Mouse (Mus musculus) testis, adult 2 months (tissue): Measurements from ENCODE around the gene Efcab12. TPM values are rescaled to one million over a fixed set of nuclear protein-coding genes. Genes with fewer than 3 reads are reported as not detected.

Experiments
- H3K27ac ChIP-seq: fragments of 200-500 bp; 2 replicates; pipeline ENCODE4 v1.5.1; 2012; ENCODE audit warnings: low read depth, low read length; ENCODE audit not compliant: control insufficient read depth, insufficient read depth
- H3K27me3 ChIP-seq: fragments of 200-500 bp; 2 replicates; pipeline ENCODE4 v1.6.1; 2012; ENCODE audit warnings: mild to moderate bottlenecking, low read length, moderate library complexity; ENCODE audit not compliant: control insufficient read depth, insufficient read depth
- H3K36me3 ChIP-seq: fragments of 200-500 bp; 2 replicates; pipeline ENCODE4 v1.6.1; 2012; ENCODE audit warnings: mild to moderate bottlenecking, low read length; ENCODE audit not compliant: control insufficient read depth, insufficient read depth
- H3K4me1 ChIP-seq: fragments of 200-500 bp; 2 replicates; pipeline ENCODE4 v1.6.1; 2012; ENCODE audit warnings: low read length; ENCODE audit not compliant: control insufficient read depth, insufficient read depth
- H3K4me3 ChIP-seq: fragments of 200-500 bp; 2 replicates; pipeline ENCODE4 v1.5.1; 2012; ENCODE audit warnings: low read depth, mild to moderate bottlenecking, low read length, moderate library complexity, mixed read lengths; ENCODE audit not compliant: control insufficient read depth
- CTCF ChIP-seq: fragments of 200-500 bp; IDR thresholded peaks from 2 replicates; pipeline ENCODE4 v1.5.1; 2012; ENCODE audit warnings: low read depth, mild to moderate bottlenecking, inconsistent platforms, low read length, moderate library complexity; ENCODE audit not compliant: control insufficient read depth, insufficient read depth, insufficient replicate concordance
- POLR2A ChIP-seq: fragments of 200-500 bp; IDR thresholded peaks from 2 replicates; pipeline ENCODE4 v1.6.1; 2012; ENCODE audit warnings: low read depth, mild to moderate bottlenecking, inconsistent platforms, low read length, moderate library complexity; ENCODE audit not compliant: control insufficient read depth
- polyA plus RNA-seq: library from polyadenylated mRNA; depleted of rRNA; stranded (reverse); fragments of >200 nt; gene quantifications from 2 replicates; pipeline ENCODE4 v1.2.3, GENCODE M21; 2012

Gene Efcab12
- polyA plus RNA-seq, 1 experiment: 26.2 TPM

DNA sequence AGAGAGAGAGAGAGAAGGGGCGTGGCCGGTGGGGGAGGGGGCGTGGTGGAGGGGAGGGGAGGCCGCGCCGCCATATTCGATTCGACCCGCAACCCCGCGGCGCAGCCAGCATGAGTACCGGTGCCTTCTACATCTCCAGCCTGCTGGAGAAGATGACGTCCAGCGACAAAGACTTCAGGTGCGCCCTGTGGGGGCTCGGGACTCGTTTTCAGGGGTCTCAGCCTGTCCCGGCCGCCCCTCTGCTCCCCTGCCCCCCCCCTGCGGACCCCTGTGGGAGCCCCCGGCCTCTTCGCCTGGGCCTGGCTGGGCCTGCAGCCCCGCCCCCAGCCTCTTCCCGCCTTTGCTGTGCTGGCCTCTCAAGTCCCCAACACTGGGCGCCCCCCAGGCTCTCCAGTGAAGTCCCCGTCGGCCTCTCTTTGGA, 63.7 kb downstream of the Efcab12 start, which contains the start of gene Cand2:
Gene Cand2 (plus strand): TSS at position 38 of the 421 bp plus-strand sequence.
- Histone ChIP-seq H3K4me1 (peaks cover 14% of the 10 kb centered on the region), H3K36me3 (no peaks in the 10 kb centered on the region), H3K27me3 (no peaks in the 10 kb centered on the region), H3K4me3 (peak within 1 kb of the TSS; percentile 95), H3K27ac (no peak within 1 kb of the TSS)
- TF ChIP-seq POLR2A (no peak), CTCF (no peak)

DNA sequence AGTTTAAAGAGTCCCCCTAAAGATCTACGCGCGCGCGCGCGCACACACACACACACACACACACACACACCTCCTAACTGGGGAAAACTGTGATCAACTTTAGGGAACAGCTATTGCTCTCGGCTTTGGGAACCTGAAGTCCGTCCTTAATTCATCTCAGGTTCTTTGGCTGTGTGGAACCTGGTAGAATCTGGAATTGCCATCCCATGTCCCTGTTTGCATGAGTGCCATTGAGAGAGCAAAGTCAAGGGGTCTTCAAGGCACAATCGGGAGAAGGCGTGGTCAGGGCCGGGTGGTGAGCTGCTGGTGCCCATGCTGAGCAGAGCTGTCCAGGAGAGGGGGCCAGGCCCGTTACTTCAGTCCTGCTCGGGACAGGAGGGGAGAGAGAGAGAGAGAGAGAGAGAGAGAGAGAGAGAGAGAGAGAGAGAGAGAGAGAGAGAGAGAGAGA, 64.2 kb downstream of the Efcab12 start:
- H3K27ac ChIP-seq: no peak overlapping the region

DNA sequence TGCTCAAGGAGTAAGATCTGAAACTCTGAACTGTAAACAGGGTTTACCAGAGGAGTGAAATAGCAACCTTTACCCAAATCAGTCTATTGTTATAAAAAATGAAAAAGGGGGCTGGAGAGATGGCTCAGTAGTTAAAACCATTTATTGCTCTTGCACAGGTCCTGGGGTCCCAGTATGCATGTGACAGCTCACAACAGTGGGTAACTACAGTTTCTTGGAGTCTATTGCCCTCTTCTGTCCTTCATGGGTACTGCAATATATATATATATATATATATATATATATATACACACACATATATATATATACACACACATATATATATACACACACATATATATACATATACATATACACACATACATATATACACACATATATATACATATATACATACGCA, 65.6 kb downstream of the Efcab12 start:
- peaks cover 14% of the 10 kb centered on the region for H3K4me1 ChIP-seq
- no peak overlapping the region for H3K27ac ChIP-seq
- TF ChIP-seq CTCF (no peak), POLR2A (no peak)
- H3K27me3 ChIP-seq: no peaks in the 10 kb centered on the region
- no peak overlapping the region for H3K4me3 ChIP-seq
- no peaks in the 10 kb centered on the region for H3K36me3 ChIP-seq

More for the DNA sequence above, 64.2 kb downstream of the Efcab12 start:
- Histone ChIP-seq H3K4me3 (peak overlapping the region; percentile 95), H3K27me3 (no peaks in the 10 kb centered on the region), H3K36me3 (no peaks in the 10 kb centered on the region), H3K4me1 (peaks cover 14% of the 10 kb centered on the region)
- TF ChIP-seq POLR2A: no peak
- TF ChIP-seq CTCF: no peak

DNA sequence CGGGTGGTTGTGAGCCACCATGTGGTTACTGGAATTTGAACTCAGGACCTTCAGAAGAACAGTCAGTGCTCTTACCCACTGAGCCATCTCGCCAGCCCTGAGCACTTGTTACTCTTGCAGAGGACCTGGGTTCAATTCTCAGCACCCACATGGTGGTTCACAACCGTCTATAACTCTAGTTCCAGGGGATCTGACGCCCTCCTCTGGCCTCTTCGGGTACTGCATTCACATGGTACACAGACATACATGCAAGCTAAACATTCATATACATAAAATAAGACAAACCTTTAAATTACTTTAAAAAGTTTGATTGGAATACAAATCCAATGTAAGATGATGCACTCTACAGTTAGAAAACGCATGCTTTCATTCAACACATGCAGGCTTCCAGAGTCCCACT, 66.0 kb downstream of the Efcab12 start:
- Histone ChIP-seq H3K27me3 (no peaks in the 10 kb centered on the region), H3K4me1 (peaks cover 14% of the 10 kb centered on the region), H3K4me3 (no peak overlapping the region), H3K36me3 (no peaks in the 10 kb centered on the region), H3K27ac (no peak overlapping the region)
- peak; percentile 28; the same call in 1 of the 2 replicates for TF ChIP-seq CTCF
- TF ChIP-seq POLR2A: no peak

DNA sequence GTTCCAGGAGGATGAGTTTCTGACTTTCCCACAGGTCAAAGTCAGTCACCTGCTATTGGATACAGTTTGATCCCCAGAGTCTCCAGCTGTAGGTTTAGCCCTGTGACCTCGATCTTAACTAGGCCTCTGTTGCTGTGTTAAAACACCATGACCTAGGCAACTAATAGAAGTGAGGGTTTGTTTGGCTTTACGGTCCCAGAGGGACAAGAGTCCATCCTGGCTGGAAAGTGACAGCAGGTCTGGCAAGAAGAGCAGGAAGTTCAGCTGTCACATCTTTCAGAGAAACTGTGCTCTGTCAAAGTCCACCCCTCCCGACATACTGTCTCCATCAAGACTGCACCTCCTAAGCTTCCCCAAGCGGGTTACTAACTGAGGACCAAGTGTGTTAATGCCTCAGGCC, 67.4 kb downstream of the Efcab12 start:
- no peak overlapping the region for H3K4me3 ChIP-seq
- peaks cover 14% of the 10 kb centered on the region for H3K4me1 ChIP-seq
- no peaks in the 10 kb centered on the region for H3K36me3 ChIP-seq
- TF ChIP-seq CTCF (no peak), POLR2A (no peak)
- no peak overlapping the region for H3K27ac ChIP-seq
- H3K27me3 ChIP-seq: no peaks in the 10 kb centered on the region

DNA sequence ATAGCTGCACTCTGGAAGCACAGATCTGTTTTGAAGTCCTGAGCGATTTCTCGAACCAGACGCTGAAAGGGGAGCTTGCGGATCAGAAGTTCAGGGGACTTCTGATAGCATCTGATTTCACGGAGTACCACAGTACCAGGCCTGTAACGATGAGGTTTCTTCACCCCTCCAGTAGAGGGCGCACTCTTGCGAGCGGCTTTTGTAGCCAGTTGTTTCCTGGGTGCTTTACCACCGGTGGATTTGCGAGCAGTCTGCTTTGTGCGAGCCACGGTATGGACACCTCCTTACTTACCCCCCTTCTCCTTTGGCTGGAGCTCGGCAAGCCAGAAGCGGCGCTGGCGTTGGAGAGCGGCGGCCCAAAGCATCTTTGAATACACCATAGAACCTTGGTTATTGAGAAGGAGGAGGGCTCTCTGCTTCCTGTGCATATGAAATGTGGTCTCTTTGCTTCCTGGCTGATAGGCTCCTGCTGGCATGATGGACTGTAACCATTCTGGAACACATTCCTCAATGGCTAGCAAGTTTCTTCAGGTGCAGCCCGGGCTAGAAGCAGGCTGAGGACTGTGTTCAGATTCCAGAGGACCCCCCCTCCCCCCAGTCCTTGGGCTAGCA, 68.0 kb downstream of the Efcab12 start:
- Histone ChIP-seq H3K36me3 (no peaks in the 10 kb centered on the region), H3K27ac (no peak overlapping the region), H3K27me3 (no peaks in the 10 kb centered on the region), H3K4me1 (peaks cover 10% of the 10 kb centered on the region), H3K4me3 (no peak overlapping the region)
- TF ChIP-seq POLR2A (no peak), CTCF (peak; percentile 54; the same call in 1 of the 2 replicates)

DNA sequence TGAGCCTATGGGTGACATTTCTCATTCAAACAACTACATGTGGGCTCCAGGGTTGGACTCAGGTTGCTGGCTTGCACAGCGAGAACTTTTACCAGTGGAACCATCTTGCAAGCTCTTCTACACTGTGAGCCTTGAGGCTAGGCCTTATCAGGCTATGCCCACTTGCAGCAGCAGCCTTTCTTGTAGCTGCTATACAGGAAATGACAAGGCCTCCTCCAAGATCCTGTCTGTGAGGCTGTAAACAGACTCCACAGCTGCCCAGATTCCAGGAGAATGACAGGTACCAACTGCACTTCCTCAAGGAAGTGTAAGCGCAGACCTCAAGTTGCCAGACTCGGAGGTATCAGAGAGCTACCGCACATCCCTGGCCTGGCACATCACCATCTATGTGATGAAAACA, 70.0 kb downstream of the Efcab12 start:
- TF ChIP-seq POLR2A: no peak
- TF ChIP-seq CTCF: no peak

DNA sequence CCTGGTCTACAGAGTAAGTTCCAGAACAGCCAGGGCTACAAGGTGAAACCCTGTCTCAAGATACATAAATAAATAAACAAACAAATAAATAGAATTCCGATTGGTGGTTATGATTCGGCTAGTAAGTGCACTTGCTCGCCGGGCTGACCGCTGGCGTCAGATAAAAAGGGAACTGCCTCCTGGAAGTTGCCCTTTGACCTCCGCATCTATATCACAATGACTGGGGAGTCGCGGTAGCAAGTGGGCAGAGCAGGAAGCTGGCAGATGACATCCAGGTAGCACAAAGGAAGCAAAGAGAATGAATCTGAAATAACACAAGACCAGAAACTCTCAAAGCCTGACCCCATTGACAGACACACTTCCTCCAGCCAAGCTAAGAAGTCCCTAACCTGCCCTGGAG, 70.9 kb downstream of the Efcab12 start:
- Histone ChIP-seq H3K4me3 (no peak overlapping the region), H3K4me1 (peaks cover 5% of the 10 kb centered on the region; the same call in 1 of the 2 replicates), H3K36me3 (no peaks in the 10 kb centered on the region), H3K27ac (no peak overlapping the region), H3K27me3 (no peaks in the 10 kb centered on the region)
- TF ChIP-seq POLR2A: no peak
- no peak for TF ChIP-seq CTCF

More for the DNA sequence above, 70.0 kb downstream of the Efcab12 start:
- no peaks in the 10 kb centered on the region for H3K36me3 ChIP-seq
- peaks cover 5% of the 10 kb centered on the region; the same call in 1 of the 2 replicates for H3K4me1 ChIP-seq
- H3K27ac ChIP-seq: no peak overlapping the region
- no peak overlapping the region for H3K4me3 ChIP-seq
- no peaks in the 10 kb centered on the region for H3K27me3 ChIP-seq
